Mouse (Mus musculus) CD8-positive naive resting alpha-beta T cell, adult 2 months (primary cell): ENCODE measurements around the gene Mill2.
"Not testable (repeated sequence)": the region's sequence is repeated elsewhere in the genome, so short reads cannot be mapped to it uniquely, and the experiment has no call there.

Experiments used
- DNase-seq, 2 experiments: peaks; one replicate each; pipeline ENCODE4 v3.0.0; 2022; ENCODE audit warnings: low read depth in 2 of 2, low spot score in 2 of 2

Mill2 gene

DNA sequence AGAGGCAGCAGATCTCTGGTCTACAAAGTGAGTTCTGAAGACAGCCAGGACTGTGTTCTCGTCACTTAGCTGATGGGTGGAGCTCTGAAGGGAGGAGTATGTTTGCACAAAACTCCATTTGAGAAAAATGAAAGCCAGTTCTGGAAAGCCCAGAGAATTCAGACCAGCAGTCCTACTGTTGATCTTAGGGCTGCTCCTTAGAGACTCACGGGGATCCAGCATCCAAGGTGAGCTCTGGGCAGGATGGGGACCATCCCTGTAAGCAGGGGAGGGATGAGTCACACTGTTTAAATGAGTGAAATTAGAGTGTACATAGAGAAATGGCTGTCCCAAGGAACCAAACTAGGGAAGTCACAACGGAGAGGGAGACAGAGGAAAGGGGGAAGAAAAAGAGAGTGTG lies at the start of gene Mill2:
Mill2 (plus strand) TSS at position 102 of the 400 bp plus-strand sequence.
- no peak for DNase-seq

DNA sequence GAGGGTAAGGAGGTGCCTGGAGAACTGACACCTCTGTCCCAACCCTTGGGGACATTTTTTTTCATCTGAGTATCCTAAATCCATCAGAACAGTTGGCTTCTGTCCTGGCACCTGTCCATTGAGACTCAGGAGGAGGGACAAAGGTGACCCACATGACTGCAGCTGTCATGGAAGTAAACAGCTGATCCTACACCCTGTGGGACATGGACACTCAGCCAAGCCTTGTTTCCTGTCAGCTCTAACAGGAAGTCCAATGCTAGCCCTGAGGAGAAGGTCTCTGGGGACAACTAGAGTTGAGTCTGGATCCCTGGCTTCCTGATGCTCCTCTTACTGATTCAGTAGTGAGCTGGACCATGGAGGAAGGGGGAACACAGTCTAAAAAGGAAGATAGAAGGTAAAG lies 49.1 kb upstream of the Mill2 start:
- not testable (repeated sequence) for DNase-seq

DNA sequence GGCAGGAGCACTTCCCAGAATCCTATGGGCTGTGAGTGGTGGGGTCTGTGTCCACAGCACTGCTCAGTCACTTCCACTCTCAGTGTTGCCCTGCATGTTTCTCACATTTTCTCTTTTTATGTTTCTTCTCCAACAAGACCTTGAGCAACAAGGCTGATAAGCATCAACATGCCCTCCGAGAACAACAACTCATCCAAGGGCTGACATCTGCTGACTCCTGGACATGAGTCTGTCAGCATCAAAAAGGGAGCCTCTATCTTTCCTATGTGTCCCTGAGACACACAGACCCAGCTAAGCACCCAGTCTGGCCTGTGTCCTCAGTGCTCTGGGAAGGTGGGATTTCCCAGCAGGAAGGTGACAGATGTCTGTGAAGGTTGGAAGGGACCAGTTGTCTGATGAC lies 41.3 kb upstream of the Mill2 start, which contains the start of gene Psg19:
Psg19 (minus strand) TSS at position 101 of the 400 bp plus-strand sequence.
- DNase-seq = no peak

DNA sequence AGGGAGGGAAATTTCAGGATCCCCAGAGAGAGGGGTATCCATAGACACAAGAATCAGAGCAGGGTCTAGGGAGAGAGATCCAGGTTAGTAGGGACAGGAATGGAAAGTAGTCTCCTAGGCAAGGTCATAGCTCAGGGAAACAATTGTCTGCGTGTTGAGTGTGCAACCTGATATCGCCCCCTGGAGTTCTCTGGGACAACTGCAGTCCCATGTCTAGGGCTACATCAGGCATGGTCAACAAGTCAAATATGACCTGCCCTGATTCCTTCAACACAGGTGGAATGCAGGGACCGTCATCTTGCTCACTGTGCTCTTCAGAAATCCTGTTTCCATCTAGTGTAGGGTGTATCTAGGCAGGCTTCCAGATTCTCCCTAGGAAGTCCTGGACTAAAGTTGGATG lies 40.6 kb upstream of the Mill2 start:
- DNase-seq = no peak

DNA sequence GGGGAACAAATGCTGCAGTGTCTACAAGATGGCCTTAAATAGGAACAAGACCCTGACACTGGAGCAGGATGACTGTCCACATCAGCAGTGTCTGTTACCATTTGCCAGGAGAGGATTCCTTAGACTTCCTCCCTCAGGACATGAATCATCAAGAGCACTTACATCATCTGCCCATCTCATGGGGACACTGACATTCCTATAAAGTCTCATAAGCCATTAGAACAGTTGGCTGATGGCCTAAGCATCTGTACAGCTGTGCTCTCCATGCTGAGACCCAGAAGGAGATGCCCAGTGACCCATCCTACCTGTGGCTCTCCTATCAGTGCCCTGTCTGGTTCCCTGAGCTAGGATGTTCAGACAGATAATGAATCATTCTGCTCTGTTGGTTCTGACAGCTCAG lies 36.2 kb upstream of the Mill2 start:
- DNase-seq = no peak

DNA sequence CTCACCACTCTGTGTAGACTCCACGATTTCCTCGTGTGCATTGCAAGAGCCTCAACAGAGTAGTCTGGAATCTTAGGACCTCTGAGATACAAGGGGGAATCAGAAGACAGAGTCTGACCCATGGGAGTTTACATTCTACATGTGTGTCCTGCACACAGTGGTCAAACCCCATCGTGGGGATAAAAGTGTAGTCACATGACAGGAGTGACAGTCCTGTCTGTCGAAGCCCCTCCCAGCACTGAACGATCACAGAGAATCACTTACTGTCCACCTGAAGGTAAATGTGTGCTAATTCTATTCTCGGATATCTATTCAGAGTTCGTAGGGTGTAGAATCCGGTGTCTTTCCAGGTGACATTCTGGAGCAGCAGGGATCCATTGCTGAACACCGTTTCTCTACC lies 21.5 kb upstream of the Mill2 start:
- DNase-seq = no peak

DNA sequence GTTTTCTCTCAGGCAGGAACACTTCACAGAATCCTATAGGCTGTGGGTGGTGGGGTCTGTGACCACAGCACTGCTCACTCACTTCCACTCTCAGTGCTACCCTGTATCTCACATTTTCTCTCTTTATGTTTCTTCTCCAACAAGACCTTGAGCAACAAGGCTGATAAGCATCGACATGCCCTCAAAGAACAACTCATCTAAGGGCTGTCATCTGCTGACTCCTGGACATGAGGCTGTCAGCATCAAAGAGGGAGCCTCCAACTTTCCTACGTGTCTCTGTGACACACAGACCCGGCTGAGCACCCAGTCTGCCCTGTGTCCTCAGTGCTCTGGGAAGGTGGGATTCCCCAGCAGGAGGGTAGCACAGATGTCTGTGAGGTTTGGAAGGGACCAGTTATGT lies 18.3 kb upstream of the Mill2 start, which contains the start of gene Psg17:
Psg17 (minus strand) TSS at position 101 of the 400 bp plus-strand sequence.
- no peak for DNase-seq

DNA sequence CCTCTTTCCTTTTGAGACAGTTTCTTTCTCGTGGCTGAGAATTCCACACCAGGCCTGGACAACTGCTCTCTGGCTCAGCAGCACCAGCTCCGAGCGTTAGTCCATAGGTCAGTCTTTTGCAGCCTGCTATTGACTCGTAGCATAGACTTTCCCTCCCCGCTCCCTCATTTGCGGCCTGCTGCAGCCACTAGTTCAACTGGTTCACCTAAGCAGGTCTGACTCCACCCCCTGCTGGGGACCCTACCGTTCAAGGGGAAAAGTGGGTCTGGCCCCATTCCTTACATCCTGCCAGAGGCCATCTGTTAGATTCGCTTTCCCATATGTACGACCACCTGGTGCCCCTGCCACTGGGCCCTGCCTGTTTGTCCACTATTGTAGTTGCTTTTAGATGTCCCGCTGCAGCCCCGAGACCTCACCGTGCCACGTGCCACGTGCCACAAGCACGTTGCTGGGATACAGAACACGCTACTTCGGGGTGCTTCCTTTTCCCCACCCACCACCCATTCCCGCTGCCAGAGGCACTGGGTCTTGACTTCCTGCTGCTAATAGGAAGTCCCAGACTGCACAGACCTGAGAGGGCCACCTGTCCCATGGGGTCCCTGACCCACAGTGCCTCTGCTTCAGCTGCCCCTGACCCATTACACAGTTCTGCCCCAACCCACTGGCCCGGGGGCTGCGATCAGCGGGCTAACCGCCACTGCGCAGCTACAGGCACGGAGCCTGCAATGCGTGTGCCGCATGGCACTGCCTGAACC lies 11.8 kb upstream of the Mill2 start:
- no peak for DNase-seq

DNA sequence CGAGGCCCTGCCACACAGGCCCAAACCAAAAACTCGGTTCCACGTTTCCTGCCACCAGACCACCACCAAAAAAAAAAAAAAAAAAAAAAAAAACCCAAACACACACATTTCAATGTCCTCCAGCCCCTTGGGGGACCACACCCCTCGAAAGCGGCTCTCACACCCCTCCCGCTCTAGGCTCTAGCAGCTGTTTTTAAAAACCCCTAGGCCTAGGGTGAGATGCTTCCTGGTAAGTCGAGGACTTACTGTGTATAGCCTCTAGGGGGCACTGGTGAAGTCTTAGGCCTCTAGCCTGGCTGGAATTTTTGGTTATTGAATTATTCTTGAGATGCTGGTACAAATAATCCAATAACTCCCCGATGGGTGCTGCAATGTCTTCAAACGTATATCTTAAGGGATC lies 11.2 kb upstream of the Mill2 start:
- DNase-seq = no peak

DNA sequence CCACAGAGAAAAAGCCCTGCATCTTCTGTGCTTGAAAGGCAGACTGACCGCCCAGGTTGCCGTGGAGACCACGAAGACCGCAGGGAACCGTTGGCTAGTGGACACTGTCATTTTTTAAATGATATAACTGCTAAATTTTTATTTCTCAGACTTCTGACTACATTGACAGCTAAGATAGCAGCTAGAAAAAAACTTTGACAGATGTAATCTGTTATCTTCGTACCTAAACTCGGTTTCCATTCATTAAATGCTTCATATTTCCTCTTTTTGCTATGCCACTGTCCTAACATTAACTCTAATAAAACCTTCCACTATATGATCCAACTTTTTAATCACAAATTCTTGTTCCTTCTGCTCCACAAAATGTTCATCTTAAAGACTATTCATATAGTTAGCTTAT lies 10.2 kb upstream of the Mill2 start:
- DNase-seq = no peak

DNA sequence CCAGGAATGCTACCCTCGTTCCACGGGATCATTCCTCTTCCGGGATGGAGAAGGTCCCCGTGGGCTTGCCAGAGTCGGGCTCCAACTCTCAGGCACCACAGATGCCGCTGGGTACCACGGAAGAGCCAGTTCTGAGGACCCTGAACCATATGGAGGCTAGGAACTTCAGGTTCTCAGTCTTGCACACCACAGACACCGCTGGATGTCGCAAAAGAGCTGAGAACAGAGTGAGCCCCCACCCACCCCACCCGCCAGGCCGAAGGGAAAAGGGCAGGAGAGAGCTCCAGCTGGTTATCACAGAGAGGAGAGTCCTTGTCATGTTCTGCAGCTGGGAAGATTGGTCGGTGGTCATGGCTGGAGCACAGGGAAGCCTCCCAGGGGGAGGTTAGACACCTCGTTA lies 7.5 kb upstream of the Mill2 start:
- no peak for DNase-seq

DNA sequence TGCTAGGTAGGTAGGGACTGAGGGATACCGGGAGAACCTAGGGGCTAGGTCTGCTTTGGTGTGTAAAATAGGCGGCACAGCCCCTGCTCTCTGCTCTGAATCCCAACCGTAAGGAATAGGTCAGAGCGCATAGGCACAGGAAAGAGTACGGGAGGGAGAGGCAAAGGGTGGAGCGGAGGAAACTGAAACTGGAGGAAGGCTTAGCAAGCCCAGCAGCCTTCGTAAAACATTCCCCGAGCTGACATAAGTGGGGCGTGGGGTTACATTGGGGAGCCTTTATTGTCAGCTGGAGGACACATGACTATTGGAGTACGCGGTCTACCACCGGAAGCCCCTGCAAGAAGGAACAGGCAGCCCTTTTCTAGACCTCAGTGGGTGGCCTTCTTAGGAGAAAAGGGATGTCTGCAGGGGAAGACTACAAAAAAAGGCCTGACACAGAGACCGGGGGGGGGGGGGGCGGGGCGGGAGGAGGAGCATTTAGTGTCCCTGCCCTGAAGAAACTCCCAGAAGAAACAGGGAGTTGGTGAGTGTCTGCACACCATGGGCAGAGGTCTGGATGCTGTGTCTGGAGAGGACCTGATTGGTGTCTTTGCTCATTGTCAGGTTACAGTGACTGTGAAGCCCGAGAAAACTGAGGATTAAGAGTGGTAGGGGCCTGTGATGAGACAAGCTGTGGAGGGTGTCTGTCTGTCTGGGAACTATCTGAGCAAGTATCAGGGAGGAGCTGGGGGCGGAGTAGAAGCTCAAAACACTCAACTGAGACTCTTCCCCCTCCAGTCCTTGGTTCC lies 814 bp downstream of the Mill2 start:
- peak in 1 of 2 experiments; percentile 28 for DNase-seq

DNA sequence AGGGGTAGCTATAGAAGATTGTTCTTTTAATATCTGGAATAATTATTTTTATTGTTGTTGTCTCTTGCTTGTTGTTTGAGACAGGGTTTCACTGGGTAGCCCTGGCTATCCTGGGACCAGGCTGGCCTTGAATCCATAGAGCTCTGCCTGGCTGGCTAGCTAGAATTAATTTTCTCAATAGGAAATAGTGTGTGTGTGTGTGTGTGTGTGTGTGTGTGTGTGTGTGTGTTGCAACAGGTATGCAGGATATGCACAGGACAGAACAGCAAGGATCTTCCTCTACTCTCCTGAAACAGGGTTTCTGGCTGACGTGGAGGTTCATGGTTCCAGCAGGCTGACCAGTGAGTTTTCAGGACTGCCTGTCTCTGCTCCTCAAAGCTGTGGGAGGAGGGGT lies 1.4 kb downstream of the Mill2 start:
- no peak for DNase-seq

DNA sequence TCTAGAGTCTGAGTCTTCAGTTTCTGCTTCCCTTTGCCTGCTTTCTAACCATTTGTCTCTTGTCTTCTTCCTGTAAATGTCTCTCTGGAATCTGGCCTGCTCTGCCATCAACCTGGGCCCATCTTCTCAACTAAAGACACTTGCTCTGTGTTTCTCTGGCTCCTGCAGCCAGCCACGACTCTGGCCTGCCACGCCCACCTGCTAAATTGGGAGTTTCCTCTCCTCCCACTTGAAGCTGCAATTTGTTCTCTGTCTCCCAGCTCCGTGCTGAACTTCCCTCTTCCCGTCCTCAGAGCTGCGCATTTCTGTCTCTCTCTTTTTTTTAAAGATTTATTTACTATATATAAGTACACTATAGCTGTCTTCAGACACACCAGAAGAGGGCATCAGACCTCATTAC lies 5.0 kb downstream of the Mill2 start:
- no peak for DNase-seq

DNA sequence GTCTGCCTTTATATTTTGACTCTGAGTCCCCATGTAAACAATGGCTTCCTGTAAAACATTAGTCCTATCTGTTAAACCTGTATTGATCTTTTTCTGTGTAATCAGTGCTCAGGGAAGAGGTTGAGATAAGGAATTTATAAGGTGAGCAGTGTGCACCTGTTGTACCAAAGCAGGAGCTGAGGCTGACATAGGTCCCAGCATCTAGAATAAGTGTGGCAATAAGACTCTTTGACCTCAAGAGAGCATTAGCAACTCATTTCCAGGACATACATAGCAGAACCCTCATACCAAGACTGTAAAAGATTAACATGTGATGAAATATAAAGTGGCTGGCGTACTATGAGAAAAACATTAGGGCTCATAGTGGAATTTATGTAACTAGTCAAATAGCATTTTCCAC lies 8.6 kb downstream of the Mill2 start:
- DNase-seq = no peak

DNA sequence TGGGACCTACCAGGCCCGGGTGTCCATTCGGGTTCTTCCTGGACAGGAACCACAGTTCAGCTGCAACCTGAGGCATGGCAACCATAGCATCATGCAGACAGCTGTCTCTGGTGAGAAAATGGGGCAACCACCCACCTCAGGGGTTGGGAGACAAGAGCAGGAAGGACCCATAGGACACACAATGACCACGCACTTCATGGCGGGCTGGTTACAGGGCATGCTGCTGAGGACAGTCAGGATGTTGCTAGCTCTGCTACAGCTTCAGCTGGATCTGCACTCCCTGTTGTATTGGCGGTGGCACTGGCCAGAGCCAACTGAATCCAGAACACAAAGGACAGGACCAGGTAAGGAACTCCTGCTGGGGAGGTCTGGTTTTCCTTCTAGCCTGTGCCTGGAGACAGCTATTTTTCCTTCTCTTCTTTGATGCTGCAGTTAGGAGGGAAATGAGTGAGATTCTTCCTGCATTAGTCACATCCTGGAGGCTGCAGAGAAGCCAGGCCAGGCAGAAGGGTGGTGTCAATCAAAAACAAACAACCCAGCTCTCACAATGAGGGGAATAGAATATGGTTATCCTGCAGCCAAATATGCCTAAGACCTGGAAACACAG lies 18.6 kb downstream of the Mill2 start:
- no peak for DNase-seq

DNA sequence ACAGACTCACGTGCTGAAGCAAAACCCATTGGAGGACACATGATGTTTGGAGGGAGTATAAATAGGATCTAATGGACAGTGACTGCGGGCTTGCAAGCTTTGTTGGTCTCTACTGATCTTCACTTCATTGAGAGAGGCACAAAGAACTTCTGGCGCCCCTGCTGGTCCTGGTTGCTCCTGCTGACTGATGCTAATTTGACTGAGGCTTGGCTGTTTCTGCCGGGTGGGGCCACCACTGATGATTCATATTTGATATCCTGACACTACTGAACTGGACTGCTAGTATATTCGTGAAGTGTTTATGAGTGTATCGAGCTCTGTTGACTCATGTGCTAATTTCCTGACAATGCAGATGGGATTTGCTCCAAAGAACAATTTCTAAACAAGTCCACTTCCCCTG lies 23.0 kb downstream of the Mill2 start:
- DNase-seq = no peak

DNA sequence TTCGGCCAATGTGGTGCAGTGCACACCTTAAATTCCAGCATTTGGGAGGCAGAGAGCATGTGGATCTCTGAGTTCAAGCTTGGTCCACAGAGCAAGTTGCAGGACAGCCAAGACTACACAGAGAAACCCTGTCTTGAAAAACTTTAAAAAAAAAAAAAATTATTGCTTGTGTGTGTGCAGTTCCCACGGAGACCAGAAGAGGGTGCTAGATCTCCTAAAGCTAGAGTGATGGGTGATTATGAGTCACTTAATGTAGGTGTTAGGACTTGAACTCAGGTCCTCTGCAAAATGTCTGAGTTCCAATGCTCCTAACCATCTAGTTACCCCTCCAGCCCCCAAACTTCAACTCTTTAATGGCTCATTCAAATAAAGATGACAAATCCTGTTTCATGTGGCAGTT lies 28.7 kb downstream of the Mill2 start:
- no peak for DNase-seq

DNA sequence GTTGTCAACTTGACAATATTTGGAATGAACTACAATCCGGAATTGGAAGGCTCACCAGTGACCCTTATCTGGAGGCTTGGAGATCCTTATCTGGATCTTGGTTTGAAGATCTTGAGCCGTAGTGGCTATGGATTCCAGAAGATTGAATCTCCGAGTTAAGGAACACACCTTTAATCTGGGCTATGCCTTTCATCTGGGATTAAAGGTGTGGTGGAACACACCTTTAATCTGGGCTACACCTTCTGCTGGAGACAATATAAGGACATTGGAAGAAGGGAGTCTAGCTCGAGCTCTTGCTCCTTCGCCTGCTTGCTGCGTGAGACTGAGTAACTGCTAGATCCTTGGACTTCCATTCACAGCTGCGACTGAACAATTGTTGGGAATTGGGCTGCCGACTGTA lies 31.3 kb downstream of the Mill2 start, which contains the start of gene Pglyrp1:
Pglyrp1 (plus strand) TSS at position 301 of the 400 bp plus-strand sequence.
- not testable (repeated sequence) for DNase-seq

DNA sequence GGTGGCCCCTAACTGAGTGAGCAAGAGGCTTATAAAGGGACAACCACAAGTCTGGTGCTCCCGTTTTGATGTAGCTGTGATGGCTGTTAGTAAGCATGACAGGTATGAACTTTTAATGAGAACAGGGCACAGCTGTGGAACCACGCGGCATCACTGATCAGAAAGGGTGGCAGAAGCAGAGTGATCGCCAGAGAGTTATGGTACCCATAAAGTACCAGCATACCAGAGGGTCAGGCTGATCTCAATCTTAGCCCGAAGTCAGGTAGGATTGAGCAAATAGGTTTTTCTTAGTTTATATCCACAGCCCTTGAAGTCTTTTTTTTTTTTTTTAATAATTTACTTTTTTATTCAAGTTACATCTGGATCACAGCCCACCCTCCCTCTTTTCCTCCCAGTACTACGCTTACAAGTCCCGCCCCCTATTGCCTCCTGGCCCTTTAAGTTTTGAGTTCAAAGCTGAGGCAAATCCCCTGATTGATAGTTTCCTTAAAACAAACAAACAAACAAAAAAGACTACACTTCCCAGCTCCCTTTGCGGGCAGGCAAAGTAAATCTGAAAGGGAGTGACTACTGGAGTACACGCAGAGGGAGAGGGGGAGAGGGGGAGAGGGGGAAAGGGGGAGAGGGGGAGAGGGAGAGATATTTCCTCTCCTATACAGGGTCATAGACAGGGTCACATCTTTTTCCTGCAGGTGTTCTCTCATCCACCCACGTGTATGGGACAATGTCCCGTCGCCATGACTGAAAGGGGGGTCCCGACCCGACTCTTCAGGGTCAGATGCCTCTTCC lies 32.4 kb downstream of the Mill2 start:
- no peak for DNase-seq

DNA sequence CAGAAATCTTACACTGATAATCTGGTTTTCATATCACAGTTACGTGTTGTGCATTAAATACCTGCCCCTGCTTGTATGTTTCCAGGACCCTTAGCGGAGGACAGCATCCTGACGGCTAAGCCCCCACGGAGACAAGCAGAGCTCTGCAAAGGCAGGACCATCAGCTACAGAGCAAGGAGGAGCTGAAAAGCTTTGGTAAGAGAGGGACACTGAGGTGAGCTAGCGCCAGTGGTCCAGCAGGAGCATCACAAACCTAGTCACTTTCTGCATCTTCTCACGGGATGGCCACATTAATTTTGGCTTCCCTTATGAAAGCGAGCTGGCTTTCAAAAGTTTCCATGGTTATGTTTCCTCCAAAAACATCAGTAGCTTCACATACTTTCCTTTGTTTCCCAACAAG lies 33.0 kb downstream of the Mill2 start:
- no peak for DNase-seq
